Mouse (Mus musculus): ENCODE measurements at regions not wholly inside any gene's neighbourhood (a gene's known extent, or its start where the extent isn't known, plus 50 kb on each side); places are given as distances from the start of the nearest gene placed in this dataset.

DNA sequence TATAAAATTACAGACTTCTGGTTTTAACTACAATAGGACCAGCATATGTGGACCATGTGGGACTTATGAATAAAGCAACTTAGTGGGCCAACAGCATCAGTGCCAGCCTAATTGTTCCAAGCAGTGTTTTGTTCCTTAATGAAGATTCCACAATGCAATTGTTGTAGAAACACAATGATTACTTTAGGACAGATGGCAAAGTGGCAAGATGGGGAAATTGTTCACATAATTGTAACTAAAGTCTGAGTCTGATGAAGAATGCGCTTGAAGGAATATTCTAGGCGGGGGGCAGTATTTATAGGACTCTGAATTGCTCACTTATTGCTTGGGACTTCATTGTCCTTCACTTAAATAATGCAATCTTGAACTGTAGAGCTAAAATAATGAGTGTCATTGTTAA lies 253.4 kb upstream of the Kcnj3 start:
- Histone ChIP-seq H3K27me3 (ENCODE audit: control insufficient read depth in 1 of 2, insufficient read depth in 2 of 2, low read length in 2 of 2) (no peaks in the 10 kb centered on the region), H3K36me3 (ENCODE audit: control insufficient read depth in 1 of 2, insufficient read depth in 2 of 2, low read length in 2 of 2) (no peaks in the 10 kb centered on the region), H3K79me2 (ENCODE audit: control insufficient read depth, insufficient read depth, low read length, poor library complexity) (no peaks in the 10 kb centered on the region), H3K9me3 (replicated peaks; ENCODE audit: insufficient read depth, low read length) (no peaks in the 10 kb centered on the region), H3K4me3 (ENCODE audit: control insufficient read depth in 1 of 2, insufficient read depth in 1 of 2, low read depth in 2 of 2, low read length in 2 of 2) (no peak overlapping the region), H3K9ac (ENCODE audit: control insufficient read depth, low read depth, low read length, poor library complexity, severe bottlenecking) (no peak overlapping the region), H3K4me1 (ENCODE audit: control insufficient read depth in 1 of 2, insufficient read depth in 2 of 2, low read length in 2 of 2) (no peaks in the 10 kb centered on the region), H3K27ac (ENCODE audit: control insufficient read depth, low read depth, low read length) (no peak overlapping the region)
- DNase-seq (ENCODE audit: low read depth, low spot score), result no peak
- no peak for TF ChIP-seq CHD1 (IDR thresholded peaks at IDR 0.05; ENCODE audit: low read depth, low read length)
- TF ChIP-seq CHD2 (IDR thresholded peaks at IDR 0.05; ENCODE audit: low read length), result no peak
- no peak for TF ChIP-seq RAD21 (IDR thresholded peaks at IDR 0.05; ENCODE audit: low read depth, low read length)
- TF ChIP-seq KAT2A (conservative IDR thresholded peaks at IDR 0.05; ENCODE audit: low read depth, low read length), result no peak
- TF ChIP-seq ZMIZ1 (IDR thresholded peaks at IDR 0.05; ENCODE audit: low read depth, low read length), result no peak
- TF ChIP-seq ZKSCAN1 (IDR thresholded peaks at IDR 0.05; ENCODE audit: low read depth, low read length), result no peak
- TF ChIP-seq BHLHE40 (IDR thresholded peaks at IDR 0.05; ENCODE audit: borderline replicate concordance, low read depth, low read length), result no peak
- no peak for TF ChIP-seq MYB (IDR thresholded peaks at IDR 0.05; ENCODE audit: low read depth, low read length)
- no peak for TF ChIP-seq POLR2AphosphoS2 (IDR thresholded peaks at IDR 0.05; ENCODE audit: low read length)
- no peak for TF ChIP-seq MYC (IDR thresholded peaks at IDR 0.05; ENCODE audit: low read depth, low read length)
- no peak for TF ChIP-seq POLR2AphosphoS5 (IDR thresholded peaks at IDR 0.05; ENCODE audit: borderline replicate concordance, low read depth, low read length)
- TF ChIP-seq GABPA (IDR thresholded peaks at IDR 0.05; ENCODE audit: low read depth, low read length), result no peak
- TF ChIP-seq RCOR1 (IDR thresholded peaks at IDR 0.05; ENCODE audit: low read depth, low read length), result no peak
- no peak for TF ChIP-seq TBP (IDR thresholded peaks at IDR 0.05; ENCODE audit: low read depth, low read length)
- TF ChIP-seq EP300 (IDR thresholded peaks at IDR 0.05; ENCODE audit: low read depth in 1 of 2, low read length in 2 of 2), result no peak

- no peak for DNase-seq (ENCODE audit: low read depth, low spot score)
- Histone ChIP-seq H3K27me3 (ENCODE audit: control insufficient read depth in 1 of 2, insufficient read depth in 2 of 2, low read length in 2 of 2) (no peaks in the 10 kb centered on the region), H3K27ac (ENCODE audit: control insufficient read depth, low read depth, low read length) (no peak overlapping the region), H3K79me2 (ENCODE audit: control insufficient read depth, insufficient read depth, low read length, poor library complexity) (no peaks in the 10 kb centered on the region), H3K9me3 (replicated peaks; ENCODE audit: insufficient read depth, low read length) (no peaks in the 10 kb centered on the region), H3K4me3 (ENCODE audit: control insufficient read depth in 1 of 2, insufficient read depth in 1 of 2, low read depth in 2 of 2, low read length in 2 of 2) (no peak overlapping the region), H3K4me1 (ENCODE audit: control insufficient read depth in 1 of 2, insufficient read depth in 2 of 2, low read length in 2 of 2) (no peaks in the 10 kb centered on the region), H3K36me3 (ENCODE audit: control insufficient read depth in 1 of 2, insufficient read depth in 2 of 2, low read length in 2 of 2) (no peaks in the 10 kb centered on the region), H3K9ac (ENCODE audit: control insufficient read depth, low read depth, low read length, poor library complexity, severe bottlenecking) (no peak overlapping the region)
- TF ChIP-seq GATA1 (IDR thresholded peaks at IDR 0.05; ENCODE audit: low read depth, low read length) (no peak), ZC3H11A (IDR thresholded peaks at IDR 0.05; ENCODE audit: low read depth, low read length) (no peak), MAZ (IDR thresholded peaks at IDR 0.05; ENCODE audit: low read depth, low read length) (no peak), EP300 (IDR thresholded peaks at IDR 0.05; ENCODE audit: low read depth in 1 of 2, low read length in 2 of 2) (no peak), CHD2 (IDR thresholded peaks at IDR 0.05; ENCODE audit: low read length) (no peak), ZMIZ1 (IDR thresholded peaks at IDR 0.05; ENCODE audit: low read depth, low read length) (no peak), NELFE (IDR thresholded peaks at IDR 0.05; ENCODE audit: low read depth, low read length) (no peak), MAX (IDR thresholded peaks at IDR 0.05; ENCODE audit: low read length) (no peak), USF1 (IDR thresholded peaks at IDR 0.05; ENCODE audit: low read depth, low read length) (no peak), POLR2AphosphoS2 (IDR thresholded peaks at IDR 0.05; ENCODE audit: low read length) (no peak), USF2 (IDR thresholded peaks at IDR 0.05; ENCODE audit: borderline replicate concordance in 1 of 2, insufficient read depth in 1 of 2, low read depth in 1 of 2, low read length in 2 of 2) (no peak), CHD1 (IDR thresholded peaks at IDR 0.05; ENCODE audit: low read depth, low read length) (no peak), ZKSCAN1 (IDR thresholded peaks at IDR 0.05; ENCODE audit: low read depth, low read length) (no peak), MYB (IDR thresholded peaks at IDR 0.05; ENCODE audit: low read depth, low read length) (no peak), E2F4 (IDR thresholded peaks at IDR 0.05; ENCODE audit: borderline replicate concordance, low read depth, low read length) (no peak), SMC3 (IDR thresholded peaks at IDR 0.05; ENCODE audit: low read depth, low read length) (no peak)
Observed at GRCm38 (mm10) chr2:55206891-55207290, 228.9 kb upstream of the Kcnj3 start.

Measured in MEL (cell line).